Mouse (Mus musculus): ENCODE measurements around the gene Brix1. TPM values are rescaled to one million over a fixed set of nuclear protein-coding genes. Genes with fewer than 3 reads are reported as not detected.
"Not testable (repeated sequence)": the region's sequence is repeated elsewhere in the genome, so short reads cannot be mapped to it uniquely, and the experiment has no call there.

The Brix1 gene
- 10 to 100 TPM; 18.7 to 20.7 TPM for total RNA-seq (2021)
- long read RNA-seq, experiment 1, transcript Brix1-201 (10 exons, 2,664 nt) = major isoform, 43 of 46 reads
- long read RNA-seq, experiment 1, partial matches to known transcripts = 0 of 46 reads
- long read RNA-seq, experiment 1, other reads (novel, unspliced or antisense) = 3 of 46 reads
- long read RNA-seq, experiment 2, transcript Brix1-201 (10 exons, 2,664 nt) = major isoform, 36 of 42 reads
- long read RNA-seq, experiment 2, partial matches to known transcripts = 2 of 42 reads
- long read RNA-seq, experiment 2, other reads (novel, unspliced or antisense) = 4 of 42 reads

GRCm38 (mm10) chr15:10485484-10486364, at the start of gene Brix1, which contains the start of gene Rad1:
Brix1 (minus strand) TSS chr15:10485947.
Rad1 (plus strand) TSS chr15:10486018.
- no peak for TF ChIP-seq CTCF (conservative IDR thresholded peaks at IDR 0.05)
- peak; percentile 94 to 96 for DNase-seq (ENCODE audit: low spot score in 2 of 2)
- Histone ChIP-seq H3K4me3 (peak within 1 kb of the TSS; percentile 76), H3K27ac (peak within 1 kb of the TSS; percentile 93)

- Histone ChIP-seq H3K27ac (no peak overlapping the region), H3K4me3 (no peak overlapping the region)
- no peak for DNase-seq (ENCODE audit: low spot score in 2 of 2)
- no peak for TF ChIP-seq CTCF (conservative IDR thresholded peaks at IDR 0.05)
Observed at GRCm38 (mm10) chr15:10534591-10534990, 48.8 kb upstream of the Brix1 start.

- H3K27ac ChIP-seq; H3K4me3 ChIP-seq; DNase-seq (ENCODE audit: low spot score in 2 of 2): not testable (repeated sequence)
Observed at GRCm38 (mm10) chr15:10533361-10533760, 47.6 kb upstream of the Brix1 start.

- no peak overlapping the region for H3K27ac ChIP-seq
- TF ChIP-seq CTCF (conservative IDR thresholded peaks at IDR 0.05) = no peak
- DNase-seq (ENCODE audit: low spot score in 2 of 2) = no peak
- no peak overlapping the region for H3K4me3 ChIP-seq
Observed at GRCm38 (mm10) chr15:10531352-10531751, 45.6 kb upstream of the Brix1 start.

- H3K4me3 ChIP-seq = no peak overlapping the region
- no peak overlapping the region for H3K27ac ChIP-seq
- DNase-seq (ENCODE audit: low spot score in 2 of 2) = no peak
- TF ChIP-seq CTCF (conservative IDR thresholded peaks at IDR 0.05) = no peak
Observed at GRCm38 (mm10) chr15:10525896-10526295, 40.1 kb upstream of the Brix1 start.

GRCm38 (mm10) chr15:10515166-10515565, 29.4 kb upstream of the Brix1 start:
- H3K27ac ChIP-seq = no peak overlapping the region
- no peak for DNase-seq (ENCODE audit: low spot score in 2 of 2)
- no peak for TF ChIP-seq CTCF (conservative IDR thresholded peaks at IDR 0.05)
- H3K4me3 ChIP-seq = no peak overlapping the region

GRCm38 (mm10) chr15:10506099-10506498, 20.4 kb upstream of the Brix1 start:
- no peak for TF ChIP-seq CTCF (conservative IDR thresholded peaks at IDR 0.05)
- Histone ChIP-seq H3K4me3 (no peak overlapping the region), H3K27ac (no peak overlapping the region)
- DNase-seq (ENCODE audit: low spot score in 2 of 2) = no peak

- TF ChIP-seq CTCF (conservative IDR thresholded peaks at IDR 0.05) = peak; percentile 96
- H3K27ac ChIP-seq = no peak overlapping the region
- H3K4me3 ChIP-seq = no peak overlapping the region
- peak; percentile 38 to 56 for DNase-seq (ENCODE audit: low spot score in 2 of 2)
Observed at GRCm38 (mm10) chr15:10500838-10501719, 15.3 kb upstream of the Brix1 start.

- no peak for TF ChIP-seq CTCF (conservative IDR thresholded peaks at IDR 0.05)
- DNase-seq (ENCODE audit: low spot score in 2 of 2) = no peak
- Histone ChIP-seq H3K27ac (no peak overlapping the region), H3K4me3 (no peak overlapping the region)
Observed at GRCm38 (mm10) chr15:10500035-10500434, 14.3 kb upstream of the Brix1 start.

- Histone ChIP-seq H3K27ac (no peak overlapping the region), H3K4me3 (no peak overlapping the region)
- DNase-seq (ENCODE audit: low spot score in 2 of 2) = no peak
- TF ChIP-seq CTCF (conservative IDR thresholded peaks at IDR 0.05) = no peak
Observed at GRCm38 (mm10) chr15:10499593-10499992, 13.8 kb upstream of the Brix1 start.

GRCm38 (mm10) chr15:10496696-10497095, 10.9 kb upstream of the Brix1 start:
- not testable (repeated sequence) for H3K4me3 ChIP-seq; H3K27ac ChIP-seq; DNase-seq (ENCODE audit: low spot score in 2 of 2)

GRCm38 (mm10) chr15:10495944-10496343, 10.2 kb upstream of the Brix1 start:
- TF ChIP-seq CTCF (conservative IDR thresholded peaks at IDR 0.05) = no peak
- no peak for DNase-seq (ENCODE audit: low spot score in 2 of 2)
- Histone ChIP-seq H3K27ac (no peak overlapping the region), H3K4me3 (no peak overlapping the region)

GRCm38 (mm10) chr15:10490101-10490500, 4.4 kb upstream of the Brix1 start:
- DNase-seq (ENCODE audit: low spot score in 2 of 2) = no peak
- TF ChIP-seq CTCF (conservative IDR thresholded peaks at IDR 0.05) = no peak
- H3K4me3 ChIP-seq = no peak overlapping the region
- H3K27ac ChIP-seq = no peak overlapping the region
